Mouse (Mus musculus) cortical plate, adult 2 months (tissue): ENCODE measurements at regions not wholly inside any gene's neighbourhood (a gene's known extent, or its start where the extent isn't known, plus 50 kb on each side); places are given as distances from the start of the nearest gene placed in this dataset.

Experiments used
- CTCF ChIP-seq: fragments of 200-500 bp; IDR thresholded peaks from 2 replicates; pipeline ENCODE4 v1.5.1; 2011; ENCODE audit warnings: mild to moderate bottlenecking, control low read depth, low read length; ENCODE audit not compliant: insufficient read depth; ENCODE audit errors: extremely low read depth
- POLR2A ChIP-seq: fragments of 200-500 bp; IDR thresholded peaks from 2 replicates; pipeline ENCODE4 v1.6.1; 2011; ENCODE audit warnings: mild to moderate bottlenecking, low read length, control low read depth; ENCODE audit not compliant: insufficient read depth; ENCODE audit errors: extremely low read depth

DNA sequence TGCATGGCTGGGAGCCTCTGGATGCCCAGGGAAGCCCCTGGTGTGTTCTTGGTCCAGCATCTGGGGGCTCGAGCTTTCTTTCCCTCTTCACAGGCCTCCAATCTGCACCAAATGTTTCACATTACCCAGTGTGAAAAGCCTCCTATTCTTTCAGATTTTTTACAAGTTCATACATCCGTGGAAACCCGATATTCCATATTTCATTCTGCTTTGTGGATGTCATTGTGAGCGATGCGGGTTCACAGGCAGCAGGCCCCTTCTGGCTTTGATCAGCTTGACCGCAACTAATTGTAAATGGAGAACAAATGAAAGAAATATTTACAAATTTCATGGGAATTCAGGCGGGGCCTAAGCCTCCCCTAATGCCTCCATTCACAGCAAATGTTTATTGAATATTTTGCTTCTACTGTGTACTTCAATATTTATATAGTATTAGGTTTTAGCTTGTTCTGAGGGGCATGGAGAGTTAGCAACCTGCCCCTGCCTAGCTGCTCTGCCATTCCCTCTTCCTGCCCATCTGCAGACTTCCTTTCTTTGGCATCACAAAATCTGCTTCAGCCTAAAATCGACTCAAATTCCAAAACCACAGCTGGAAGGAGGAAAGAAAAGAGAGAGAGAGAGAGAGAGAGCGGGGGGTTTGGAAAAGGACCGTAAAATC is 251.6 kb downstream of the Dmrt2 start:
- no peak for TF ChIP-seq CTCF
- no peak for TF ChIP-seq POLR2A
